Mouse (Mus musculus): ENCODE measurements at regions not wholly inside any gene's neighbourhood (a gene's known extent, or its start where the extent isn't known, plus 50 kb on each side); places are given as distances from the start of the nearest gene placed in this dataset.

DNA sequence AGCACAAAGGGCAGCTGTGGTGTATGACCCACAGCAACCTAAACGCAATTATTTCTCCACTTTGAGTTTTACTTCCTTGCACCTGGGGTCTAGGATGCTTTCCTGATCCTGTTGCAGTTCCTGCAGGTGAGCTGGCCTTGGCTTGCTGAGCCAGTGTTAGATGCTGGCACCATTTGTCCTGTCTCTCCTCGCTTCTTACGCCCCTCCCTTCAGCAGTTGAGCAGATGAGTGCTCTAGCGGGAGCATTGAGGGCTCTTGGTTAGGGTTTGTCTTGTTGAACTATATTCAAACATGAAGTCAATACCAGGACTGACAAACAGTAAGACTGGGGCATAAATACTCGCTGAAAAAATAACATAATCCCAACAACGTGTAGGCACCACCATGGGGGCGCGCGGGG is 867.9 kb upstream of the Car8 start:
- TF ChIP-seq FLI1 (IDR thresholded peaks at IDR 0.05; ENCODE audit: low read length) (no peak), GATA1 (IDR thresholded peaks at IDR 0.05; ENCODE audit: borderline replicate concordance, low read length) (no peak)

All from megakaryocyte, embryonic 14.5 days (primary cell).